Mouse (Mus musculus) neural tube, embryonic 11.5 days (tissue): Measurements from ENCODE around the gene Napa. TPM values are rescaled to one million over a fixed set of nuclear protein-coding genes. Genes with fewer than 3 reads are reported as not detected.

Experiments
- ATAC-seq: fragments of 200-750 bp; cut with Nextera tagmentation; 2 replicates; pipeline ENCODE4 v1.8.0; 2017; ENCODE audit warnings: moderate number of reproducible peaks, mild to moderate bottlenecking, moderate TSS enrichment, moderate library complexity; ENCODE audit not compliant: insufficient read depth, low FRiP score, low TSS enrichment
- DNase-seq: peaks from one replicate; pipeline ENCODE4 v3.0.0-alpha.2; 2015; ENCODE audit warnings: low spot score
- H3K27ac ChIP-seq: fragments of 300-500 bp; sonication (generic); 2 replicates; pipeline ENCODE4 v1.5.1; 2014; ENCODE audit warnings: low read depth, mild to moderate bottlenecking, low read length
- H3K27me3 ChIP-seq: fragments of 300-500 bp; sonication (generic); 2 replicates; pipeline ENCODE4 v1.6.1; 2014; ENCODE audit warnings: mild to moderate bottlenecking, low read length, mixed read lengths; ENCODE audit not compliant: control insufficient read depth, insufficient read depth
- H3K36me3 ChIP-seq: fragments of 300-500 bp; sonication (generic); 2 replicates; pipeline ENCODE4 v1.6.1; 2014; ENCODE audit warnings: mild to moderate bottlenecking, low read length, moderate library complexity, mixed read lengths; ENCODE audit not compliant: control insufficient read depth, insufficient read depth
- H3K4me1 ChIP-seq: fragments of 300-500 bp; sonication (generic); 2 replicates; pipeline ENCODE4 v1.6.1; 2014; ENCODE audit warnings: low read length, mixed read lengths; ENCODE audit not compliant: control insufficient read depth, insufficient read depth
- H3K4me2 ChIP-seq: fragments of 300-500 bp; sonication (generic); 2 replicates; pipeline ENCODE4 v1.6.1; 2014; ENCODE audit warnings: low read depth, mild to moderate bottlenecking, moderate library complexity
- H3K4me3 ChIP-seq: fragments of 300-500 bp; sonication (generic); 2 replicates; pipeline ENCODE4 v1.5.1; 2014; ENCODE audit warnings: low read depth, low read length
- H3K9ac ChIP-seq: fragments of 300-500 bp; sonication (generic); 2 replicates; pipeline ENCODE4 v1.6.1; 2014; ENCODE audit warnings: mild to moderate bottlenecking, low read length
- H3K9me3 ChIP-seq: fragments of 300-500 bp; sonication (generic); 2 replicates; pipeline ENCODE4 v1.6.1; 2016; ENCODE audit warnings: low read length; ENCODE audit not compliant: control insufficient read depth
- WGBS: fragments of 180-500 bp; shearing (Covaris S2); extraction: QIAGEN DNeasy Blood & Tissue Kit; methylation state at CpG from one replicate; pipeline ENCODE4 v1.1.7; 2014; 5-methylcytosine and 5-hydroxymethylcytosine counted together
- polyA plus RNA-seq: library from polyadenylated mRNA; unstranded; fragments of >200 nt; fragmentation: Nextera tagmentation; extraction: Ambion mirVana; gene quantifications from 2 replicates; pipeline ENCODE4 v1.2.1, GENCODE M21; 2014

The Napa gene
- polyA plus RNA-seq, 1 experiment from 2014 or later: 184 TPM

- ATAC-seq (no peak), DNase-seq (no peak)
- Histone ChIP-seq H3K9me3 (no peaks in the 10 kb centered on the region), H3K4me3 (no peak overlapping the region), H3K4me2 (no peak overlapping the region), H3K36me3 (no peaks in the 10 kb centered on the region), H3K4me1 (no peaks in the 10 kb centered on the region), H3K27me3 (no peaks in the 10 kb centered on the region), H3K9ac (no peak overlapping the region), H3K27ac (no peak overlapping the region)
- 82% methylated on average over 1 of the region's 1 CpGs for WGBS
Observed at GRCm38 (mm10) chr7:16079947-16080346, 18.3 kb upstream of the Napa start.

- 74% methylated on average over 4 of the region's 4 CpGs for WGBS
- Histone ChIP-seq H3K4me1 (no peaks in the 10 kb centered on the region), H3K27me3 (no peaks in the 10 kb centered on the region), H3K9ac (no peak overlapping the region), H3K9me3 (no peaks in the 10 kb centered on the region), H3K4me2 (no peak overlapping the region), H3K27ac (no peak overlapping the region), H3K36me3 (no peaks in the 10 kb centered on the region), H3K4me3 (no peak overlapping the region)
- DNase-seq (no peak), ATAC-seq (no peak)
Observed at GRCm38 (mm10) chr7:16080581-16080980, 17.7 kb upstream of the Napa start.

GRCm38 (mm10) chr7:16083361-16083760 is 14.9 kb upstream of the Napa start:
- no peak overlapping the region for H3K9ac ChIP-seq
- H3K36me3 ChIP-seq: no peaks in the 10 kb centered on the region
- no peak overlapping the region for H3K27ac ChIP-seq
- no peak overlapping the region for H3K4me2 ChIP-seq
- no peaks in the 10 kb centered on the region for H3K27me3 ChIP-seq
- 62% methylated on average over 4 of the region's 4 CpGs for WGBS
- DNase-seq (no peak), ATAC-seq (no peak)
- no peaks in the 10 kb centered on the region for H3K9me3 ChIP-seq
- H3K4me3 ChIP-seq: no peak overlapping the region
- H3K4me1 ChIP-seq: no peaks in the 10 kb centered on the region

GRCm38 (mm10) chr7:16087587-16087986 is 10.7 kb upstream of the Napa start:
- no peak overlapping the region for H3K9ac ChIP-seq
- ATAC-seq (no peak), DNase-seq (no peak)
- H3K4me2 ChIP-seq: no peak overlapping the region
- WGBS: 79% methylated on average over 2 of the region's 2 CpGs
- no peaks in the 10 kb centered on the region for H3K4me1 ChIP-seq
- no peaks in the 10 kb centered on the region for H3K36me3 ChIP-seq
- H3K27ac ChIP-seq: no peak overlapping the region
- H3K9me3 ChIP-seq: no peaks in the 10 kb centered on the region
- no peak overlapping the region for H3K4me3 ChIP-seq
- no peaks in the 10 kb centered on the region for H3K27me3 ChIP-seq

- Histone ChIP-seq H3K4me3 (no peak overlapping the region), H3K36me3 (no peaks in the 10 kb centered on the region), H3K4me2 (no peak overlapping the region), H3K9ac (no peak overlapping the region), H3K9me3 (no peaks in the 10 kb centered on the region), H3K27ac (no peak overlapping the region), H3K4me1 (peaks cover 7% of the 10 kb centered on the region), H3K27me3 (no peaks in the 10 kb centered on the region)
- WGBS: 76% methylated on average over 3 of the region's 3 CpGs
- DNase-seq (no peak), ATAC-seq (no peak)
Observed at GRCm38 (mm10) chr7:16094592-16094991, 3.7 kb upstream of the Napa start.

- H3K27ac ChIP-seq: no peak overlapping the region
- ATAC-seq: no peak
Observed at GRCm38 (mm10) chr7:16099901-16100300, 1.6 kb downstream of the Napa start.

GRCm38 (mm10) chr7:16101081-16101480 is 2.8 kb downstream of the Napa start:
- Histone ChIP-seq H3K4me1 (peaks cover 8% of the 10 kb centered on the region), H3K27me3 (no peaks in the 10 kb centered on the region), H3K9ac (0 out of 2 replicates have a peak overlapping the region, but pooled peaks have one; percentile 18), H3K4me2 (no peak overlapping the region), H3K36me3 (peaks cover 5% of the 10 kb centered on the region; the same call in 1 of the 2 replicates), H3K27ac (no peak overlapping the region), H3K4me3 (no peak overlapping the region), H3K9me3 (no peaks in the 10 kb centered on the region)
- WGBS: 82% methylated on average over 7 of the region's 7 CpGs
- ATAC-seq: no peak
- no peak for DNase-seq

More at GRCm38 (mm10) chr7:16099901-16100300, 1.6 kb downstream of the Napa start:
- peak overlapping the region; percentile 97 for H3K4me2 ChIP-seq
- H3K9ac ChIP-seq: peak overlapping the region; percentile 26
- H3K27me3 ChIP-seq: no peaks in the 10 kb centered on the region
- H3K9me3 ChIP-seq: no peaks in the 10 kb centered on the region
- DNase-seq: no peak
- 87% methylated on average over 4 of the region's 4 CpGs for WGBS
- peaks cover 5% of the 10 kb centered on the region; the same call in 1 of the 2 replicates for H3K36me3 ChIP-seq
- no peak overlapping the region for H3K4me3 ChIP-seq
- H3K4me1 ChIP-seq: peaks cover 8% of the 10 kb centered on the region

- Histone ChIP-seq H3K9ac (no peak overlapping the region), H3K36me3 (peaks cover 5% of the 10 kb centered on the region; the same call in 1 of the 2 replicates), H3K4me3 (no peak overlapping the region), H3K27me3 (no peaks in the 10 kb centered on the region), H3K4me1 (peaks cover 8% of the 10 kb centered on the region), H3K27ac (no peak overlapping the region), H3K9me3 (no peaks in the 10 kb centered on the region), H3K4me2 (no peak overlapping the region)
- 74% methylated on average over 15 of the region's 15 CpGs for WGBS
- DNase-seq (no peak), ATAC-seq (no peak)
Observed at GRCm38 (mm10) chr7:16101726-16102475, 3.6 kb downstream of the Napa start.

GRCm38 (mm10) chr7:16102686-16103226 is 4.5 kb downstream of the Napa start:
- 86% methylated on average over 5 of the region's 5 CpGs for WGBS
- no peak overlapping the region for H3K4me2 ChIP-seq
- H3K4me1 ChIP-seq: peaks cover 8% of the 10 kb centered on the region
- peaks cover 5% of the 10 kb centered on the region; the same call in 1 of the 2 replicates for H3K36me3 ChIP-seq
- no peaks in the 10 kb centered on the region for H3K27me3 ChIP-seq
- H3K9ac ChIP-seq: no peak overlapping the region
- H3K27ac ChIP-seq: no peak overlapping the region
- no peak overlapping the region for H3K4me3 ChIP-seq
- DNase-seq: no peak
- ATAC-seq: no peak
- H3K9me3 ChIP-seq: no peaks in the 10 kb centered on the region
